Mouse (Mus musculus) thymus, adult 2 months (tissue): Measurements from ENCODE around the gene Kcns1.

Source experiments
- CTCF ChIP-seq: fragments of 200-500 bp; IDR thresholded peaks from 2 replicates; pipeline ENCODE4 v1.5.1; 2012; ENCODE audit warnings: mild to moderate bottlenecking, control low read depth, low read length, moderate library complexity, borderline replicate concordance; ENCODE audit not compliant: control insufficient read depth, poor library complexity, insufficient read depth; ENCODE audit errors: extremely low read depth
- POLR2A ChIP-seq: fragments of 200-500 bp; IDR thresholded peaks from 2 replicates; pipeline ENCODE4 v1.6.1; 2012; ENCODE audit warnings: mild to moderate bottlenecking, low read length, control low read depth, moderate library complexity; ENCODE audit not compliant: control insufficient read depth, poor library complexity, insufficient read depth; ENCODE audit errors: extremely low read depth

DNA sequence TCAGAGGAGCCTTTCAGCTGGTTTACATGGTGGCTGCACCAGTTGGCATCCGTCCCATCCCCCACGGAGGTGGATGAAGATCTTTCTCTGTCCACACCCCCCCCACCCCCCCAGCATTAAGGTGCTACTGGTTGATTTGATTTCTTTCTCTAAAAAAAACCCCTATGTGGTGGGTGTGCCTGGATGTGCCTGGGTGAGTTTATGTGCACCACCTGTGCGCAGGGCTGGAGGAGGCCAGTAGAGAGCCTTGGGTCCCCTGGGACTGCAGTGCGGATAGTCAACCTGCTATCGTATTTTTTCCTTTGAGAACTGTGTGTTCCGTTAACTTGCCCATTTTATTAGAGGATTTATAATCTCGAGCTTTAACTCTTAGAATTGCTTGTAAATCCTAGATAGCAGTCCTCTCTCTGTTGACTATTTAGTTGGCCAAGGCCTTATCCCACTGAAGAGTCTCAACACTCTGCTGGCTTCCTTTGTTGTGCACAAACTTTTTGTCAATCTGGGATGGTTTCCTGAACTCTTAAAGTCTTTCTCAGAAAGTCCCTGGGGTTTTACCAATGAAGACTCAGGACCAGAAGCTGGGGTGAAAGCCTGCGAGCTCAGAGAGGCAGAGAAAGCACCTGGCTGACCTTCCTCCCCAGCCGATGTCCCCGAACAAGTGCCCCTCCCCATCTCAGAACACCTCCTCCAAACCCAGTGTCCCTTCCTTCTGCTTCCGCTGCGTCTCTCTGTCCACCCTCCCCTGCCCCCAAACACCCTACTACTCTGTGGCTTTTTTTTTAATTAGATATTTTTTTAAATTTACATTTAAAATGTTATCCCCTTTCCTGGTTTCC, 42.1 kb downstream of the Kcns1 start:
- TF ChIP-seq CTCF (no peak), POLR2A (no peak)
